Mouse (Mus musculus) spleen, adult 2 months (tissue): Measurements from ENCODE around the gene C87499. TPM values are rescaled to one million over a fixed set of nuclear protein-coding genes. Genes with fewer than 3 reads are reported as not detected.

ENCODE experiments used
- DNase-seq, 2 experiments: peaks; one replicate each; pipeline versions ENCODE4 v3.0.0 to v3.0.0-alpha.2; 2012 to 2021; ENCODE audit warnings: low spot score in 2 of 2, low read depth in 1 of 2
- H3K27ac ChIP-seq: fragments of 200-500 bp; 2 replicates; pipeline ENCODE4 v1.5.1; 2012; ENCODE audit warnings: low read length, inconsistent platforms; ENCODE audit not compliant: insufficient read depth
- H3K27me3 ChIP-seq: fragments of 200-500 bp; 2 replicates; pipeline ENCODE4 v1.6.1; 2012; ENCODE audit warnings: mild to moderate bottlenecking, moderate library complexity, low read length, inconsistent platforms; ENCODE audit not compliant: control insufficient read depth, insufficient read depth
- H3K36me3 ChIP-seq: fragments of 200-500 bp; 2 replicates; pipeline ENCODE4 v1.6.1; 2012; ENCODE audit warnings: mild to moderate bottlenecking, low read length, inconsistent platforms; ENCODE audit not compliant: control insufficient read depth, insufficient read depth
- H3K4me1 ChIP-seq: fragments of 200-500 bp; 2 replicates; pipeline ENCODE4 v1.6.1; 2011; ENCODE audit warnings: inconsistent platforms; ENCODE audit not compliant: control insufficient read depth, insufficient read depth, insufficient read length
- H3K4me3 ChIP-seq: fragments of 200-500 bp; 2 replicates; pipeline ENCODE4 v1.5.1; 2011; ENCODE audit warnings: mild to moderate bottlenecking, inconsistent platforms; ENCODE audit not compliant: insufficient read depth, insufficient read length; ENCODE audit errors: extremely low read depth
- CTCF ChIP-seq: fragments of 200-500 bp; IDR thresholded peaks from 2 replicates; pipeline ENCODE4 v1.5.1; 2011; ENCODE audit warnings: mild to moderate bottlenecking, inconsistent platforms; ENCODE audit not compliant: insufficient read depth, insufficient read length, insufficient replicate concordance; ENCODE audit errors: extremely low read depth
- POLR2A ChIP-seq: fragments of 200-500 bp; IDR thresholded peaks from 2 replicates; pipeline ENCODE4 v1.6.1; 2011; ENCODE audit warnings: low read depth, low read length, inconsistent platforms
- WGBS: fragments of 180-500 bp; shearing (Covaris S2); methylation state at CpG from one replicate; pipeline ENCODE4 v1.1.7; 2018; 5-methylcytosine and 5-hydroxymethylcytosine counted together
- polyA plus RNA-seq: library from polyadenylated mRNA; depleted of rRNA; stranded (reverse); fragments of >200 nt; gene quantifications from 2 replicates; pipeline ENCODE4 v1.2.3, GENCODE M21; 2012; rRNA removed

C87499 gene
- polyA plus RNA-seq, 1 experiment = not detected

DNA sequence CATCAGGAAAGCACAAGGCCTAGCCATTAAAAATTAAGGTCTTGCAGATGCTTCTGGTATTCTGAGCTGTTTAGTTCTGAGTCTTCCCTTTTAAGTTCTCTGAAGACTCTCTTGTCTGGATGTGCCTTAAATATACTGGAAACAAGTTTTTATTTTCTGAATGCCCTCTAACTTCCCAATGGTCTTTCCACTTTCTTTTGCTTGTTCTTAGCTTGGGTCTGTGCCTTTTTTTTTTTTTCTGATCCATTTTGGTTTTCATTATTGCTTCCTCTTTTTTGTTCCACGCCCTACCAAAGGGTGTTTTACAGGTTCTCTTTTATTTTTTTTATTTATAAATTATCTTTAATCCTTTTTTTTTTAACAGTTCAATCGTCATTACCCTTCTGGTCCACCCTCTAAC, 10.1 kb upstream of the C87499 start, which contains the start of gene Ifna13:
TSS of gene Ifna13 (minus strand) at position 101 of the 400 bp plus-strand sequence.
- no peak for DNase-seq
- H3K27me3 ChIP-seq = no peaks in the 10 kb centered on the region
- no peaks in the 10 kb centered on the region for H3K36me3 ChIP-seq
- TF ChIP-seq CTCF (no peak), POLR2A (no peak)
- H3K4me1 ChIP-seq = no peaks in the 10 kb centered on the region; the same call in 1 of the 2 replicates
- H3K27ac ChIP-seq = no peak within 1 kb of the TSS
- WGBS = 13% methylated on average over 2 of the region's 2 CpGs
- no peak within 1 kb of the TSS for H3K4me3 ChIP-seq

DNA sequence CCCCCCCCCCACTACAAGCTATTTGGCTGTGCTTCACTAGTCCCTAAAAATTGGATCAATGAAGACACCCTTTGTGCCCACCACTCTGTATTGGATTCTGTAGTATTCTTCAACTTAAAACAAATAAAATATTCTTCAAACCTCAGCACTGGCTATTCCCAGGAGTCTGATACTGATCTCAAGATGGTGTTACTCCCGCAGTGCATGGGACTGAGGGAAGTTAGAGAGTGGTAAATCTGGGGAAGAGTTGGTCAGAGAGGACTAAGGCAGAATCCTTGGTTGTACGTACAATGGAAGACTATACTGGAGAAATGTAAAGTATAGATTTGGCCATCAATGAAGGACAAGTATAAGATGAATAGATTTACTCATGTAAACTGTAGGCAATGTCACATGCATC, 8.3 kb upstream of the C87499 start:
- no peak for TF ChIP-seq CTCF
- no peak for TF ChIP-seq POLR2A
- Histone ChIP-seq H3K4me1 (no peaks in the 10 kb centered on the region; the same call in 1 of the 2 replicates), H3K27me3 (no peaks in the 10 kb centered on the region), H3K36me3 (no peaks in the 10 kb centered on the region), H3K27ac (no peak overlapping the region), H3K4me3 (no peak overlapping the region)
- DNase-seq = no peak
- 43% methylated on average over 2 of the region's 2 CpGs for WGBS

DNA sequence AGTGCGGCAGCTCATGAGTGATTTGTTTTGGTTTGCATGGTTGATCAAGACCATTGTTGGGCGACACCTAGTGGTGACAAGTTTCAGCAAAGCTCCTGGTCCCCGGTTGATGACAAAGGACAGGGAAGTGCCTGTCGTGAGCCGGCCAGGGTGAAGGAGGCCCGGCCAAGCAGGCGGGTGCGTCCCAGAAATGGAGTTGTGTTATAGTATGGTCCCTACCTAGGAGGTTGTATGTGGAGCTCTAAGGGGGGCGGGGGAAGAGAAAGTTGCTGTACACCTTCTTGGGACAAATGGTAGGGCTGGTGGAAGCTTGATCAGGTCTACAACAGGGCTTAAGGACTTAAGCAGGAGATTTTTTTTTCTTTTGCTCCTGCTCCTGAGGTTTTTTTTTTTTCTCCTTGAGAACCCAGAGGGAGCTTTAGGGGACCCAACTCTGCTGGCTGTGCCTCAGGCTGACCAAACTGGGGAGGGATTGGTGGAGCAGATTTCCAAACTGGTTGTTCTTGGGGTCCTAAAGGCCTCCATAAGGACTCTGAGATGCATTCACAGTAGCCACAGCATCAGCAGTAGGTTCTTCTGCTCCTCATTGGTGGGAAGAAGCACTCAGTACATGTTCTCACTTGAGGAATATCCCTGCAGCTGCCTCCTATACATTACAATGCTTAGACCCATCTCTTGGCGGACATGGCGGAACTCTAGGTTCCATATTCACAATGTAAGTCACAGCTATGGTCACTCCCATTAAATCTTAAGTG, 7.0 kb upstream of the C87499 start:
- Histone ChIP-seq H3K36me3 (no peaks in the 10 kb centered on the region), H3K27me3 (no peaks in the 10 kb centered on the region), H3K4me3 (peak overlapping the region; percentile 62), H3K27ac (no peak overlapping the region), H3K4me1 (no peaks in the 10 kb centered on the region; the same call in 1 of the 2 replicates)
- peak; percentile 85 to 100 for DNase-seq
- TF ChIP-seq POLR2A (no peak), CTCF (peak; percentile 70)
- 15% methylated on average over 11 of the region's 11 CpGs for whole genome bisulfite sequencing

DNA sequence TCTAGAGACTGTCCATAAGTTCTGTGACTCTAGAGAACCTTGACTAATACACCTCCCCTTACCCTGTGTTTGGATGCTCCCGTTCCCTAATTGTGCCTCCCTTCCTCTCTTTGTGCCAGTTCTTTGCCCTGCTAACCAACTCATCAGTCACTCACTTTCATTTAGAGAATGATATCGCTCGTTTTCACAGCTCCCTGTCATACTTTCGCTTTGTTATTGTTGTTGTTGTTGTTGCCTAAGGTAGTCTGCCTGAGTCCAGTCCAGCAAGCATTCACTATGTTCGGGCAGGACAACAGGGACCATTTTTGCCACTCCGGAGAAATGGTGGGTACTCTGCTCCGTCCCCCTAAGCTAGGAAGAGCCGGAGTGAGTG, 6.5 kb upstream of the C87499 start:
- TF ChIP-seq CTCF = no peak
- TF ChIP-seq POLR2A = no peak
- no peaks in the 10 kb centered on the region for H3K27me3 ChIP-seq
- H3K27ac ChIP-seq = no peak overlapping the region
- H3K4me3 ChIP-seq = peak overlapping the region; percentile 62
- H3K36me3 ChIP-seq = no peaks in the 10 kb centered on the region
- 20% methylated on average over 8 of the region's 8 CpGs for WGBS
- H3K4me1 ChIP-seq = no peaks in the 10 kb centered on the region; the same call in 1 of the 2 replicates
- no peak for DNase-seq

DNA sequence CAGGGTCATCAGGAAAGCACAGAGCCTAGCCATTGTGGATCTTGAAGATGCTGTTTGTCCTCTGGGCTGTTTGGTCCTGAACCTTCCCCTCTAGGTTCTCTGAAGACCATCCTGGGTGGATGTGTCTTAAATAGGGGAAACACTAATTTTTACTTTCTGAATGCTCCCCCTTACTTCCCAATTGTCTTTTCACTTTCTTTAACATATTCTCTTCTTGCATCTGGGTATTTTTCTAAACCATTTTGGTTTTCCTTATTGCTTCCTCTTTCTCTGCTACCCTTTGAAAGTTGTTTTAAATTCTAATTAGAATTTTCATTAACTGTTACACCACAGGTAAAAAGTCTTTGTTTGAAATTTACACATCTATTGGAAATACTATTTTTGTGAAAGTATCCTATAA, 30.9 kb downstream of the C87499 start, which contains the start of gene Ifna12:
TSS of gene Ifna12 (minus strand) at position 101 of the 400 bp plus-strand sequence.
- no peak for DNase-seq
- H3K27ac ChIP-seq = no peak within 1 kb of the TSS
- H3K4me1 ChIP-seq = no peaks in the 10 kb centered on the region
- H3K27me3 ChIP-seq = no peaks in the 10 kb centered on the region
- H3K4me3 ChIP-seq = no peak within 1 kb of the TSS
- H3K36me3 ChIP-seq = no peaks in the 10 kb centered on the region
- TF ChIP-seq POLR2A = no peak
- TF ChIP-seq CTCF = no peak

DNA sequence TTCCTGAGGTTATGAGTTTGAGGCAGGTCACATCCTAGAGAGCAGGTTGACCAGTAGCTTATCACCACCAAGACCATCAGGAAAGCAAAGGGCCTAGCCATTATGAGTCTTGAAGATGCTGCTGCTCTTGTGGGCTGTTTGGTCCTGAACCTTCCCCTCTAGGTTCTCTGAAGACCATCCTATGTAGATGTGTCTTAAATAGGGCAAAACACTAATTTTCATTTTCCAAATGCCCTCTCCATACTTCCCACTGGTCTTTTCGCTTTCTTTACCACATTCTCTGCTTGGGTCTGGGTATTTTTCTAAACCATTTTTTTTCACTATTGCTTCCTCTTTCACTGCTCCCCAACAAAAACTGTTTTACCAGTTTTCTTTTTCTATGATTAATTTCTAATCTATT, 41.9 kb downstream of the C87499 start, which contains the start of gene Ifna9:
TSS of gene Ifna9 (minus strand) at position 101 of the 400 bp plus-strand sequence.
- WGBS = 49% methylated on average over 1 of the region's 1 CpGs
- TF ChIP-seq POLR2A (no peak), CTCF (no peak)
- no peak for DNase-seq
- H3K27ac ChIP-seq = no peak within 1 kb of the TSS
- no peaks in the 10 kb centered on the region for H3K27me3 ChIP-seq
- no peak within 1 kb of the TSS for H3K4me3 ChIP-seq
- no peaks in the 10 kb centered on the region for H3K36me3 ChIP-seq
- H3K4me1 ChIP-seq = no peaks in the 10 kb centered on the region

Other genes starting within 250 kb of the C87499 start
- 1.4 and 2.1 TPM in 2 replicates for gene Hacd4, start 195.5 kb downstream of the C87499 start, polyA plus RNA-seq
- not detected in 2 replicates for gene Ifnb1, start 111.6 kb downstream of the C87499 start, polyA plus RNA-seq
- not detected in 2 replicates for gene Ifna15, start 76.2 kb downstream of the C87499 start, polyA plus RNA-seq
- not detected in 2 replicates for gene Ifna14, start 62.6 kb downstream of the C87499 start, polyA plus RNA-seq
- not detected in 2 replicates for gene Ifna9, start 42.0 kb downstream of the C87499 start, polyA plus RNA-seq
- gene Ifna12, start 31.0 kb downstream of the C87499 start, polyA plus RNA-seq = not detected in 2 replicates
- gene Ifna13, start 10.0 kb upstream of the C87499 start, polyA plus RNA-seq = not detected in 2 replicates
- gene Ifna16, start 42.5 kb upstream of the C87499 start, polyA plus RNA-seq = not detected in 2 replicates
- gene Ifna2, start 49.5 kb upstream of the C87499 start, polyA plus RNA-seq = not detected in 2 replicates
- not detected in 2 replicates for gene Ifnab, start 56.9 kb upstream of the C87499 start, polyA plus RNA-seq
- gene Gm26566, start 87.4 kb upstream of the C87499 start, polyA plus RNA-seq = 0.18 and 0.45 TPM in 2 replicates
- 8.4 and 11.4 TPM in 2 replicates for gene Klhl9, start 88.1 kb upstream of the C87499 start, polyA plus RNA-seq
- gene Gm13271, start 120.5 kb upstream of the C87499 start, polyA plus RNA-seq = not detected in 2 replicates
- gene Gm13283, start 125.7 kb upstream of the C87499 start, polyA plus RNA-seq = 0.07 TPM in 1 of 2 replicates, not detected in the other
- not detected in 2 replicates for gene Gm13290, start 139.4 kb upstream of the C87499 start, polyA plus RNA-seq
- gene Gm13289, start 142.5 kb upstream of the C87499 start, polyA plus RNA-seq = not detected in 2 replicates
- not detected in 2 replicates for gene Gm13272, start 145.4 kb upstream of the C87499 start, polyA plus RNA-seq
- gene Ifnz, start 147.7 kb upstream of the C87499 start, polyA plus RNA-seq = not detected in 2 replicates
- not detected in 2 replicates for gene Gm13276, start 151.3 kb upstream of the C87499 start, polyA plus RNA-seq
- not detected in 2 replicates for gene Gm13277, start 154.2 kb upstream of the C87499 start, polyA plus RNA-seq
- not detected in 2 replicates for gene Gm13278, start 157.1 kb upstream of the C87499 start, polyA plus RNA-seq
- not detected in 2 replicates for gene Gm13275, start 160.1 kb upstream of the C87499 start, polyA plus RNA-seq
- not detected in 2 replicates for gene Gm13279, start 163.0 kb upstream of the C87499 start, polyA plus RNA-seq
- not detected in 2 replicates for gene Gm13285, start 165.3 kb upstream of the C87499 start, polyA plus RNA-seq
- gene Gm13287, start 168.8 kb upstream of the C87499 start, polyA plus RNA-seq = not detected in 2 replicates
- gene Gm13288, start 171.1 kb upstream of the C87499 start, polyA plus RNA-seq = not detected in 2 replicates
- not detected in 2 replicates for gene Ifna7, start 181.8 kb upstream of the C87499 start, polyA plus RNA-seq
- not detected in 2 replicates for gene Ifna11, start 185.5 kb upstream of the C87499 start, polyA plus RNA-seq
- not detected in 2 replicates for gene Ifna6, start 193.0 kb upstream of the C87499 start, polyA plus RNA-seq
- not detected in 2 replicates for gene Ifna5, start 201.1 kb upstream of the C87499 start, polyA plus RNA-seq
- gene Ifna4, start 207.4 kb upstream of the C87499 start, polyA plus RNA-seq = not detected in 2 replicates
- gene Ifna1, start 215.7 kb upstream of the C87499 start, polyA plus RNA-seq = not detected in 2 replicates
- gene Ifne, start 245.8 kb upstream of the C87499 start, polyA plus RNA-seq = not detected in 2 replicates